Mouse (Mus musculus) bone marrow, adult 2 months (tissue): ENCODE data around the gene Vezt. TPM values are rescaled to one million over a fixed set of nuclear protein-coding genes. Genes with fewer than 3 reads are reported as not detected.

Source experiments
- H3K27ac ChIP-seq: fragments of 200-500 bp; 2 replicates; pipeline ENCODE4 v1.5.1; 2012; ENCODE audit warnings: low read depth, mild to moderate bottlenecking, control low read depth, inconsistent platforms, low read length; ENCODE audit not compliant: control insufficient read depth, poor library complexity, insufficient read depth
- H3K4me1 ChIP-seq: fragments of 200-500 bp; 2 replicates; pipeline ENCODE4 v1.6.1; 2011; ENCODE audit warnings: low read length; ENCODE audit not compliant: control insufficient read depth, insufficient read depth
- H3K4me3 ChIP-seq: fragments of 200-500 bp; replicated peaks from 2 replicates; pipeline ENCODE3; 2011; ENCODE audit warnings: mild to moderate bottlenecking, low read depth, low read length, control low read depth; ENCODE audit not compliant: control insufficient read depth
- CTCF ChIP-seq: fragments of 200-500 bp; IDR thresholded peaks from 2 replicates; pipeline ENCODE4 v1.5.1; 2011; ENCODE audit warnings: low read length, control low read depth; ENCODE audit not compliant: control insufficient read depth, insufficient read depth
- POLR2A ChIP-seq: fragments of 200-500 bp; IDR thresholded peaks from 2 replicates; pipeline ENCODE4 v1.6.1; 2011; ENCODE audit warnings: low read depth, mild to moderate bottlenecking, control low read depth, low read length, borderline replicate concordance; ENCODE audit not compliant: control insufficient read depth
- WGBS: fragments of 180-500 bp; shearing (Covaris S2); methylation state at CpG from one replicate; pipeline ENCODE4 v1.1.7; 2018; 5-methylcytosine and 5-hydroxymethylcytosine counted together
- polyA plus RNA-seq: library from polyadenylated mRNA; stranded (reverse); fragments of >200 nt; gene quantifications from 2 replicates; pipeline ENCODE4 v1.2.4, GENCODE M21; 2011; ENCODE audit warnings: low replicate concordance; ENCODE audit not compliant: missing spikeins, insufficient read depth, insufficient read length

The Vezt gene
- polyA plus RNA-seq, 1 experiment, result 7.9 TPM

GRCm38 (mm10) chr10:93909811-93910446 lies 125.7 kb downstream of the Vezt start:
- H3K4me1 ChIP-seq, result peaks cover 4% of the 10 kb centered on the region
- TF ChIP-seq CTCF, result no peak
- TF ChIP-seq POLR2A, result no peak
- H3K27ac ChIP-seq, result no peak overlapping the region
- WGBS, result 78% methylated on average over 5 of the region's 5 CpGs
- H3K4me3 ChIP-seq, result no peak overlapping the region

DNA sequence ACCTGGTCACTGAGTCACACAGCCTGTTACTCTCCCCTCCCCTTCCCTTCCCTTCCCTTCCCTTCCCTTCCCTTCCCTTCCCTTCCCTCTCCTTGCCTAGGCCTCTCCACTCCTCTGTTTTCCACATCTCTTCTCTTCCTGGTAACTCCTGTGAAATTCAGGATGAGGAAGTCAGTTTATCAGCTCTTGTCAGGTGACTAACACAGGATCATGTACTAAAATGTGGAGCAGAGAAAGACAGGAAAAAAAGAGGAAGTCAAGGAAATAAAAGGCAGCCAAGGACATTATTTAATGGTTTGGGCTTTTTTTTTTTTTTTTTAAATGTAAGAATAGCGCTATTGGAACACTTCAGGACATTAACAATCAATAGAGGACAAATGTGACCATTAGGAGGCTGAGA lies 126.6 kb downstream of the Vezt start:
- Histone ChIP-seq H3K27ac (no peak overlapping the region), H3K4me3 (no peak overlapping the region), H3K4me1 (peaks cover 4% of the 10 kb centered on the region)
- WGBS, result 19% methylated on average over 1 of the region's 1 CpGs
- no peak for TF ChIP-seq CTCF
- no peak for TF ChIP-seq POLR2A

DNA sequence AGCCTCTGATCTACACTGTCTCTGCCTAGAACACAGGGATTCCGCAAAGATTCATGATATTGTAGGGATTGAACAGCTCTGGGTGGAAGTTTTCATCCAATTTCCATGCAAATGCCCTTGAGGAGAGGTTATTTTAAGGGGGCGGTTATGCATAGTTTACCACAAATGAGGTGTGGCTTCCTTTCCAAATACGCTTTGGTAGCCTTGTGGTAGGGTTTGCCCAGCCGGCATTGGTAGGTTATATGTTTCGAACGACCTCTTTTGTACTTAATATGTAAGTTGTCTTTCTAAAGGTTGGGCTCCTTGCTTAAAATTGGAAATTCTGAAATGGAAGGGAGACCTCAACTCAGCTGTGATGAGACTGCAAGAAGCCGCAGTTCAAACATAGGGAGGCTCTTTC lies 127.1 kb downstream of the Vezt start:
- 28% methylated on average over 7 of the region's 7 CpGs for WGBS
- peaks cover 4% of the 10 kb centered on the region for H3K4me1 ChIP-seq
- H3K4me3 ChIP-seq, result no peak overlapping the region
- TF ChIP-seq CTCF, result no peak
- no peak for TF ChIP-seq POLR2A
- no peak overlapping the region for H3K27ac ChIP-seq

DNA sequence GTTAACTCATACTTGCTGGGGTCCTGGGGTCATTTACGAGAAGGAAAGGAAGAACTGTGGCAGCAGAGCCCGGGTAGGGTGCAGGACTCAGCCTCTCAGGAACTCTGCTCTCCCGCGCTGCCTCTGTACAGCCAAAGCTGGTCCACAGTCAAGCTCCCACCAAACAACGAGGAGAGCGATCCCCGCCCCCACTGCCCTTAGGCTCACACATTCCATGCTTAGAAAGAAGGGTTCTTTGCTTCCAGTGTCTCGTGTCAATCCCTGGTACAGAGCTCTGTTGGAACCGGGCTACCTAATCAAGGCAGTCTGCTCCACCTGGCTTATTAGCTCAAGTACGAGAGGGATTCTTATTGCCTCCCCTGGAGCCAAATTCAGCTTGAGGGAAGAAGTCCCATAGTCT lies 128.2 kb downstream of the Vezt start:
- H3K4me1 ChIP-seq, result peaks cover 4% of the 10 kb centered on the region
- WGBS, result 76% methylated on average over 10 of the region's 10 CpGs
- H3K4me3 ChIP-seq, result no peak overlapping the region
- no peak overlapping the region for H3K27ac ChIP-seq
- TF ChIP-seq POLR2A (no peak), CTCF (no peak)

DNA sequence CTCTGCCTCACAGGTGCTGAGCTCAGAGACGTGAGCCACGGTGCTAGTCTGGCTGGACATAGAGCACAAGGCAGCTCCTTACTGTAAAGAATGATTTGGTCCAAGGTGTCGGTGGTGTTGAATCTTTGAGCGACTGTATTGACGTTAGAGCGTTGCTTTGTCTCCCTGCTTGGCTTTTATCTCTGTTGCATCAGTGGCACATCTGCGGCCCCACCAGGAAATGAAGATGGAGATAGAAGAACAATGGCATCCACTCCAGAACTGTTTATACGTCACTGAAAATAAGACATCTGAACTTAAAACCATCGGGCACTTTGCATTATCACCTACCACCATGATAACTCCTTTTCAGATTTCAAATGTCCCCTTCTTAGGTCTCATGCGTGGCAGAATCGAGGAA lies 135.7 kb downstream of the Vezt start:
- H3K27ac ChIP-seq, result no peak overlapping the region
- H3K4me3 ChIP-seq, result no peak overlapping the region
- no peaks in the 10 kb centered on the region for H3K4me1 ChIP-seq
- 72% methylated on average over 11 of the region's 11 CpGs for WGBS
- no peak for TF ChIP-seq CTCF
- no peak for TF ChIP-seq POLR2A

DNA sequence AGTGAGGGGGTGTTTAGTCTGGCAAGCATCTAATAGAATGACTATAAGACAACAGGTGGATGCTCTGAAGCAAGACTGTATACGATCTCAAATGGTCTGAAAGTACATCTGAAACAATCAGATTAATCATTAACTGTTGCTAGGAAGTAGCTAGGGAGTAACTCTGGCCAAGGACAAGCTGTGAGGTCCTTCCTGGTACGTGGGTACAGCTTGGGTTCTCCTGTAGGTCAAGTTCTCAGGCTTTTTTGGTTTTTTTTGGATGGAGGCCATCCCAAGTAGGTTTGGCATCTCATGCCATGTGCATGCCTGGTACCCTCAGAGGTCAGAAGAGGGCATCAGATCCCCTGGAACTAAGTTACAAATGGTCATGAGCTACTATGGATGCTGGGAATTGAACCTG lies 136.3 kb downstream of the Vezt start:
- TF ChIP-seq POLR2A, result no peak
- TF ChIP-seq CTCF, result no peak
- Histone ChIP-seq H3K27ac (no peak overlapping the region), H3K4me3 (no peak overlapping the region), H3K4me1 (no peaks in the 10 kb centered on the region)
- 52% methylated on average over 2 of the region's 2 CpGs for WGBS

DNA sequence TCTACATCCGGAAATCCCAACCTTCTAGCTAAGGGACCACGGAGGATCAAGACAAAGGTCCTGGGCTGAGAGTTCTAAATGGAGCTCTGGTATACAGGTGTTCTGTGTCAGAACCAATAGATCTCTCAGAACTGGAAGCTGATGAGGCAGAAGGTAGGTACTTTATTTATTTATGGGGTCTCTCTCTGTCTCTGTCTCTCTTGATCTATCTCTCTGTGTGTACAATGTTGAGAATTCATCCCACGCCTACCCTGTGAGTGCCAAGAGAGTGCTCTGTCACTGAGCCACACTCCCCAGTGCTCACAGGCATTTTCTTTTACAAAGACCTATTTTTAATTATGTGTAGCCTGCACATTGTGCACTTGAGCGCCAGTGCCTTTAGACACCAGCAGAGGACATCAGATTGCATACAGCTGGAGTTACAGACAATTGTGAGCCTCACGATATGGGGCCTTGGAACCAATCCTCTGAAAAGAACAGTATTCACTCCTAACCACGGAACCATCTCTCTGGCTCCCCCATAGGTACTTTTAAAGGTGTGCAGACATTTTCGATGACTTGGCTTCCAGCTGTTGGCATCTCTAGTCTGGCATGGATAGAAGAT lies 138.5 kb downstream of the Vezt start, which contains the start of gene Metap2:
Gene Metap2, minus strand, starts transcription at position 51 of the 604 bp plus-strand sequence.
- TF ChIP-seq CTCF (no peak), POLR2A (no peak)
- Histone ChIP-seq H3K4me1 (no peaks in the 10 kb centered on the region; the same call in 1 of the 2 replicates), H3K27ac (no peak within 1 kb of the TSS), H3K4me3 (no peak within 1 kb of the TSS)
- 74% methylated on average over 7 of the region's 7 CpGs for WGBS

DNA sequence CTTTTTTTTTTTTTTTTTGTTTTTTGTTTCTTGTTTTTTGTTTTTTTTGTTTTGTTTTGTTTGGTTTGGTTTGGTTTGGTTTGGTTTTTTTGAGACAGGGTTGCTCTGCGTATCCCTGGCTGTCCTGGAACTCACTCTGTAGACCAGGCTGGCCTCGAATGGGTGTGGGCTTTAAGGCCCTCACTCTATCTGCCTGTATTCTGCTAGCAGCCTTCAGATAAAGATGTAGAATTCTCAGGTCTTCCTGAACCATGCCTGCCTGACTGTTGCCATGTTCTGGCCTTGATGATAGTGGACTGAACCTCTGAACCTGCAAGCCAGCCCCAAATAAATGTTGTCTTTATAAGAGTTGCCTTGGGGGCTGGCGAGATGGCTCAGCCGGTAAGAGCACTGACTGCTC lies 143.1 kb downstream of the Vezt start:
- 80% methylated on average over 4 of the region's 4 CpGs for WGBS
- no peak for TF ChIP-seq POLR2A
- no peak for TF ChIP-seq CTCF
- Histone ChIP-seq H3K4me1 (no peaks in the 10 kb centered on the region; the same call in 1 of the 2 replicates), H3K4me3 (no peak overlapping the region), H3K27ac (peak overlapping the region; percentile 38)
